Mouse (Mus musculus) bone marrow macrophage, adult 2 months (primary cell): ENCODE measurements around the gene Psapl1.

ENCODE experiments used
- CTCF ChIP-seq: IDR thresholded peaks from 2 replicates; pipeline ENCODE4 v1.5.1; 2012; ENCODE audit warnings: low read depth, mild to moderate bottlenecking, low read length, moderate library complexity
- POLR2A ChIP-seq: IDR thresholded peaks from 2 replicates; pipeline ENCODE4 v1.6.1; 2012; ENCODE audit warnings: mild to moderate bottlenecking, low read depth, low read length, borderline replicate concordance

DNA sequence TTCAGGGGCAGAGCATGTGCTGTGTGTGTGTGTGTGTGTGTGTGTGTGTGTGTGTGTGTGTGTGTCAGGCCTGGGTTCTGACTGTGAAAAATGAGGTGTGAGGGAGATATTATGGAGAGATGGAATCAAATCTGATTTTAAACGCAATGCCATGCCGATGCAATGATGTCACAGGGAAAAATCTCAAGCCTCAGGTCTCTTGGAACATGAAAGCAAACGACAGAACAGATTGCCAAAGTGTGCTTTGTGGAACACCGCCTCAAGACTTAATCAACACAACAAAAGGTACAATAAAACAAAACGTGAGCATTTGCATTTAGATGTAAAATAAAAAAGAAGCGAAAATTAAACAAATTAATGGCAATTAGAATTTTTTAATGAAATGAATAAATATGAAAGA, 16.8 kb downstream of the Psapl1 start:
- TF ChIP-seq CTCF, result no peak
- no peak for TF ChIP-seq POLR2A
